Mouse (Mus musculus): ENCODE data around the gene Pfdn4. TPM values are rescaled to one million over a fixed set of nuclear protein-coding genes. Genes with fewer than 3 reads are reported as not detected.

Pfdn4 gene
- polyA plus RNA-seq, 1 experiment from 2014 or later = 18.1 TPM

GRCm38 (mm10) chr2:170534803-170535174, 38.6 kb downstream of the Pfdn4 start:
- WGBS (ENCODE audit: insufficient replicate concordance) = 79% methylated on average over 11 of the region's 11 CpGs
- H3K27me3 ChIP-seq (ENCODE audit: control insufficient read depth, insufficient read depth, low read depth, low read length) = no peaks in the 10 kb centered on the region
- no peak for ATAC-seq (ENCODE audit: low read depth)
- no peaks in the 10 kb centered on the region for H3K36me3 ChIP-seq (ENCODE audit: control insufficient read depth, insufficient read depth)
- H3K4me3 ChIP-seq (ENCODE audit: low read depth, low read length) = no peak overlapping the region
- no peaks in the 10 kb centered on the region for H3K9me3 ChIP-seq (replicated peaks; ENCODE audit: control insufficient read depth, low read length)
- H3K9ac ChIP-seq (ENCODE audit: low read depth, low read length) = no peak overlapping the region
- H3K27ac ChIP-seq (ENCODE audit: low read length) = no peak overlapping the region
- H3K4me1 ChIP-seq (ENCODE audit: control insufficient read depth, low read depth, low read length) = no peaks in the 10 kb centered on the region
- H3K4me2 ChIP-seq (ENCODE audit: low read depth, low read length) = no peak overlapping the region

GRCm38 (mm10) chr2:170535841-170536240, 39.6 kb downstream of the Pfdn4 start:
- Histone ChIP-seq H3K27ac (ENCODE audit: low read length) (no peak overlapping the region), H3K9ac (ENCODE audit: low read depth, low read length) (no peak overlapping the region), H3K4me3 (ENCODE audit: low read depth, low read length) (no peak overlapping the region), H3K4me2 (ENCODE audit: low read depth, low read length) (no peak overlapping the region), H3K27me3 (ENCODE audit: control insufficient read depth, insufficient read depth, low read depth, low read length) (no peaks in the 10 kb centered on the region), H3K4me1 (ENCODE audit: control insufficient read depth, low read depth, low read length) (no peaks in the 10 kb centered on the region), H3K9me3 (replicated peaks; ENCODE audit: control insufficient read depth, low read length) (no peaks in the 10 kb centered on the region), H3K36me3 (ENCODE audit: control insufficient read depth, insufficient read depth) (no peaks in the 10 kb centered on the region)
- ATAC-seq (ENCODE audit: low read depth) = no peak

GRCm38 (mm10) chr2:170539211-170539610, 43.0 kb downstream of the Pfdn4 start:
- Histone ChIP-seq H3K9ac (ENCODE audit: low read depth, low read length) (no peak overlapping the region), H3K4me3 (ENCODE audit: low read depth, low read length) (no peak overlapping the region), H3K27ac (ENCODE audit: low read length) (no peak overlapping the region), H3K9me3 (replicated peaks; ENCODE audit: control insufficient read depth, low read length) (no peaks in the 10 kb centered on the region), H3K27me3 (ENCODE audit: control insufficient read depth, insufficient read depth, low read depth, low read length) (no peaks in the 10 kb centered on the region), H3K4me1 (ENCODE audit: control insufficient read depth, low read depth, low read length) (no peaks in the 10 kb centered on the region), H3K4me2 (ENCODE audit: low read depth, low read length) (no peak overlapping the region), H3K36me3 (ENCODE audit: control insufficient read depth, insufficient read depth) (no peaks in the 10 kb centered on the region)
- ATAC-seq (ENCODE audit: low read depth) = no peak
- WGBS (ENCODE audit: insufficient replicate concordance) = 75% methylated on average over 9 of the region's 9 CpGs

DNA sequence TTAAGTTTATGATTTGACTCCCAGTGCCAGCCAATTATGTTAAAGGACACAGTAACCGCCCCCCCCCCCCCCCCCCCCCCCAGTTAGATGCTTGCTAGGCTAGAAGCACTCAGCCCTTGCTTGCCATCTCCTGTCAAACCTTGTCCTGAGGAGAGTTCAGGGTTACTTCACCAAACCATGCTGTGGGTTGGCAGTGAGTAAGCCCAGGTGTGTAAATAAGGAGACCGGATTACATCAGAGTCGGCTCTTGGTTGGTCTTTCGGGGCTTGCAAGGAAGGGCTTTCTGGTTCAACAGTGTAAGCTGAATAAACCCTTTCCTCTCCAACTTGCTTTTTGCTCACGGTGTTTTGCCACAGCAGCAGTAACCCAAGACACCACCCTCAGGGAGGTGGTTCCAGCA, 47.4 kb downstream of the Pfdn4 start:
- Histone ChIP-seq H3K27ac (ENCODE audit: low read length) (no peak overlapping the region), H3K4me2 (ENCODE audit: low read depth, low read length) (no peak overlapping the region), H3K9me3 (replicated peaks; ENCODE audit: control insufficient read depth, low read length) (no peaks in the 10 kb centered on the region), H3K27me3 (ENCODE audit: control insufficient read depth, insufficient read depth, low read depth, low read length) (no peaks in the 10 kb centered on the region), H3K36me3 (ENCODE audit: control insufficient read depth, insufficient read depth) (no peaks in the 10 kb centered on the region), H3K4me1 (ENCODE audit: control insufficient read depth, low read depth, low read length) (no peaks in the 10 kb centered on the region), H3K4me3 (ENCODE audit: low read depth, low read length) (no peak overlapping the region), H3K9ac (ENCODE audit: low read depth, low read length) (no peak overlapping the region)
- 51% methylated on average over 5 of the region's 5 CpGs for WGBS (ENCODE audit: insufficient replicate concordance)
- no peak for ATAC-seq (ENCODE audit: low read depth)

GRCm38 (mm10) chr2:170544159-170544558, 47.9 kb downstream of the Pfdn4 start:
- Histone ChIP-seq H3K4me3 (ENCODE audit: low read depth, low read length) (no peak overlapping the region), H3K27me3 (ENCODE audit: control insufficient read depth, insufficient read depth, low read depth, low read length) (no peaks in the 10 kb centered on the region), H3K27ac (ENCODE audit: low read length) (no peak overlapping the region), H3K4me2 (ENCODE audit: low read depth, low read length) (no peak overlapping the region), H3K36me3 (ENCODE audit: control insufficient read depth, insufficient read depth) (no peaks in the 10 kb centered on the region), H3K9ac (ENCODE audit: low read depth, low read length) (no peak overlapping the region), H3K9me3 (replicated peaks; ENCODE audit: control insufficient read depth, low read length) (no peaks in the 10 kb centered on the region), H3K4me1 (ENCODE audit: control insufficient read depth, low read depth, low read length) (no peaks in the 10 kb centered on the region)
- WGBS (ENCODE audit: insufficient replicate concordance) = 55% methylated on average over 3 of the region's 3 CpGs
- no peak for ATAC-seq (ENCODE audit: low read depth)

DNA sequence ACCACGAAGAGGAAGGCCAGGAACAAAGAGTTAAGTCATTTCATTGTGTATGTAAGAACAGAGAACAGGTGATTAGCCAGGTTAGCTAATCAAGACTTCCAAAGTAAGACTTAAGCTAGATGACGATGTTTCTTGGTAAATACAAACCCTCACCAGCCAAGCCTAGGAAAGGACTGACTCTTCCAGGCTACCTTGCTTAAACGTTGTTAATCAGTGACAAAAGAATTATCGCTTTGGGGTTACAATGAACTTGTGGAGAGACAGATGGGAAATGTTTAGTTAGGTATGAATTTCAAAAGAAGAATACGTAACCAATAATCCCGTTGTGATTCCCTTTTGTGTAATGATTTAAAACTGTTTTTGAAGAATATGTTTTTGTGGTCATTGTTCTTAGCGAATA, 48.7 kb downstream of the Pfdn4 start:
- no peak overlapping the region for H3K4me3 ChIP-seq (ENCODE audit: low read depth, low read length)
- H3K27ac ChIP-seq (ENCODE audit: low read length) = no peak overlapping the region
- WGBS (ENCODE audit: insufficient replicate concordance) = 57% methylated on average over 7 of the region's 7 CpGs
- H3K4me2 ChIP-seq (ENCODE audit: low read depth, low read length) = no peak overlapping the region
- no peaks in the 10 kb centered on the region for H3K27me3 ChIP-seq (ENCODE audit: control insufficient read depth, insufficient read depth, low read depth, low read length)
- no peaks in the 10 kb centered on the region for H3K9me3 ChIP-seq (replicated peaks; ENCODE audit: control insufficient read depth, low read length)
- H3K36me3 ChIP-seq (ENCODE audit: control insufficient read depth, insufficient read depth) = no peaks in the 10 kb centered on the region
- no peak for ATAC-seq (ENCODE audit: low read depth)
- no peaks in the 10 kb centered on the region for H3K4me1 ChIP-seq (ENCODE audit: control insufficient read depth, low read depth, low read length)
- no peak overlapping the region for H3K9ac ChIP-seq (ENCODE audit: low read depth, low read length)

DNA sequence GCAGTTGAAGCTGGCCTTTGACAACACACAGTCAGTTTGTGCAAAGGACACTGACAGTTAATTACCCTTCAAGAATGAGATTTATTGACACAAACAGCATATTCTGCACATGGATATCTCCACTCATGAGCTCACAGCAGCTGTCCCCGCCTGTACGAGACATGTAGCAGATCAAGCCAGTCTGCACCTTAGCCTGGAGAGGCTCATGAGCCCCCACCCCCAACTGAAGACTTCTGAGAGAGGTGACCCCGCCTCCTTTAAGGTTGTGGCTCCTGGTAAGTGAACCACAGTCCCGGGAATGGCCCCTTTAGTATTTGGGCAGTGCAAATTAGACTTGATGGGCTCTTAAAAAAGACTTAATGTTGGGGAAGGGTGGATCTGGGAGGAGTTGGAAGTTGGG, 49.5 kb downstream of the Pfdn4 start:
- H3K4me3 ChIP-seq (ENCODE audit: low read depth, low read length) = no peak overlapping the region
- ATAC-seq (ENCODE audit: low read depth) = no peak
- no peaks in the 10 kb centered on the region for H3K4me1 ChIP-seq (ENCODE audit: control insufficient read depth, low read depth, low read length)
- 44% methylated on average over 4 of the region's 4 CpGs for WGBS (ENCODE audit: insufficient replicate concordance)
- no peak overlapping the region for H3K9ac ChIP-seq (ENCODE audit: low read depth, low read length)
- no peaks in the 10 kb centered on the region for H3K27me3 ChIP-seq (ENCODE audit: control insufficient read depth, insufficient read depth, low read depth, low read length)
- no peaks in the 10 kb centered on the region for H3K9me3 ChIP-seq (replicated peaks; ENCODE audit: control insufficient read depth, low read length)
- H3K27ac ChIP-seq (ENCODE audit: low read length) = no peak overlapping the region
- no peaks in the 10 kb centered on the region for H3K36me3 ChIP-seq (ENCODE audit: control insufficient read depth, insufficient read depth)
- no peak overlapping the region for H3K4me2 ChIP-seq (ENCODE audit: low read depth, low read length)

DNA sequence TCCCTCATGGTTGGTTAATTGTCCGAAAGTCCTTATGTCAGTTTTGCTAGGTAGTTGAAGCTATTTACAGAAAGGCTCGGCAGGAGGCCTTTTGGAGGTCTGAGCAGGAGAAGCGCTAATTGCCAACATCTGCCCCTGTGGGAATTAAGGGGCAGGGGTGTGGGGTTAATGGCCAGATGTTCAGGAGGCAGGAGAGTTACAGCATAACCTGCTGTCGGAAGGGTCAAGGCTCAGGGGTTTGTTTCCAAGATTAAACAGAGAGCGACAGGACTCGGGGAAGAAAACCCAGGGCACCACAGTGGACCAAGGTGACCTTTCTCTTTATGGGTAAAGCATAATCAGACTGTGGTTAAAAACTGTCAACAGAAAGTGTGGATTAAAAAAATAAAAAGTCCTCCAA, 51.3 kb downstream of the Pfdn4 start:
- WGBS (ENCODE audit: insufficient replicate concordance) = 49% methylated on average over 6 of the region's 6 CpGs
- ATAC-seq (ENCODE audit: low read depth) = no peak

GRCm38 (mm10) chr2:170548046-170548445, 51.8 kb downstream of the Pfdn4 start:
- Histone ChIP-seq H3K27me3 (ENCODE audit: control insufficient read depth, insufficient read depth, low read depth, low read length) (no peaks in the 10 kb centered on the region), H3K4me2 (ENCODE audit: low read depth, low read length) (no peak overlapping the region), H3K27ac (ENCODE audit: low read length) (no peak overlapping the region), H3K4me1 (ENCODE audit: control insufficient read depth, low read depth, low read length) (no peaks in the 10 kb centered on the region), H3K36me3 (ENCODE audit: control insufficient read depth, insufficient read depth) (no peaks in the 10 kb centered on the region), H3K9me3 (replicated peaks; ENCODE audit: control insufficient read depth, low read length) (no peaks in the 10 kb centered on the region), H3K9ac (ENCODE audit: low read depth, low read length) (no peak overlapping the region), H3K4me3 (ENCODE audit: low read depth, low read length) (no peak overlapping the region)
- no peak for ATAC-seq (ENCODE audit: low read depth)
- 42% methylated on average over 4 of the region's 4 CpGs for WGBS (ENCODE audit: insufficient replicate concordance)

More for the DNA sequence above, 51.3 kb downstream of the Pfdn4 start:
- no peak overlapping the region for H3K4me2 ChIP-seq (ENCODE audit: low read depth, low read length)
- no peaks in the 10 kb centered on the region for H3K9me3 ChIP-seq (replicated peaks; ENCODE audit: control insufficient read depth, low read length)
- no peaks in the 10 kb centered on the region for H3K36me3 ChIP-seq (ENCODE audit: control insufficient read depth, insufficient read depth)
- no peaks in the 10 kb centered on the region for H3K4me1 ChIP-seq (ENCODE audit: control insufficient read depth, low read depth, low read length)
- H3K27ac ChIP-seq (ENCODE audit: low read length) = no peak overlapping the region
- H3K27me3 ChIP-seq (ENCODE audit: control insufficient read depth, insufficient read depth, low read depth, low read length) = no peaks in the 10 kb centered on the region
- no peak overlapping the region for H3K9ac ChIP-seq (ENCODE audit: low read depth, low read length)
- H3K4me3 ChIP-seq (ENCODE audit: low read depth, low read length) = no peak overlapping the region

GRCm38 (mm10) chr2:170549146-170549545, 52.9 kb downstream of the Pfdn4 start:
- Histone ChIP-seq H3K9me3 (replicated peaks; ENCODE audit: control insufficient read depth, low read length) (no peaks in the 10 kb centered on the region), H3K27ac (ENCODE audit: low read length) (no peak overlapping the region), H3K4me1 (ENCODE audit: control insufficient read depth, low read depth, low read length) (no peaks in the 10 kb centered on the region), H3K4me3 (ENCODE audit: low read depth, low read length) (no peak overlapping the region), H3K27me3 (ENCODE audit: control insufficient read depth, insufficient read depth, low read depth, low read length) (no peaks in the 10 kb centered on the region), H3K4me2 (ENCODE audit: low read depth, low read length) (no peak overlapping the region), H3K36me3 (ENCODE audit: control insufficient read depth, insufficient read depth) (no peaks in the 10 kb centered on the region), H3K9ac (ENCODE audit: low read depth, low read length) (no peak overlapping the region)
- ATAC-seq (ENCODE audit: low read depth) = no peak
- WGBS (ENCODE audit: insufficient replicate concordance) = 66% methylated on average over 2 of the region's 2 CpGs
